Mouse (Mus musculus) CD4-positive, CD25-positive, alpha-beta regulatory T cell, adult 9 weeks (primary cell): ENCODE data around the gene Washc4. TPM values are rescaled to one million over a fixed set of nuclear protein-coding genes. Genes with fewer than 3 reads are reported as not detected.

Source experiments
- polyA plus RNA-seq: library from polyadenylated mRNA; unstranded; fragments of 100-300 nt; shearing (Covaris generic); gene quantifications from one replicate; pipeline ENCODE4 v1.2.1, GENCODE M21; 2017

Gene Washc4
- polyA plus RNA-seq: 52.4 TPM

GRCm38 (mm10) chr10:83543439-83544102 lies at the start of gene Washc4:
TSS of gene Washc4 (plus strand) at chr10:83543752.

GRCm38 (mm10) chr10:83533910-83534283 lies 9.7 kb upstream of the Washc4 start, which contains the start of gene Aldh1l2:
TSS of gene Aldh1l2 (minus strand) at chr10:83534140.

Other genes starting within 250 kb of the Washc4 start
- 0.07 TPM for gene Slc41a2, start 205.9 kb upstream of the Washc4 start, polyA plus RNA-seq
- gene D10Wsu102e, start 183.5 kb upstream of the Washc4 start, polyA plus RNA-seq: 1.1 TPM
- 0.27 TPM for gene Aldh1l2, start 9.6 kb upstream of the Washc4 start, polyA plus RNA-seq
- gene Appl2, start 105.0 kb downstream of the Washc4 start, polyA plus RNA-seq: 12.1 TPM
- gene 1500009L16Rik, start 179.1 kb downstream of the Washc4 start, polyA plus RNA-seq: 2.1 TPM